Mouse (Mus musculus) embryonic facial prominence, embryonic 11.5 days (tissue): ENCODE results near the gene 2310034G01Rik. TPM values are rescaled to one million over a fixed set of nuclear protein-coding genes. Genes with fewer than 3 reads are reported as not detected.

Experiments used
- ATAC-seq: fragments of 200-750 bp; cut with Nextera tagmentation; replicated peaks from 2 replicates; pipeline ENCODE4 v1.8.0; 2017; ENCODE audit warnings: low read depth; ENCODE audit not compliant: insufficient number of reproducible peaks, low FRiP score, low TSS enrichment
- DNase-seq: peaks from one replicate; pipeline ENCODE4 v3.0.0-alpha.2; 2015; ENCODE audit warnings: low spot score
- H3K27ac ChIP-seq: fragments of 300-500 bp; sonication (generic); replicated peaks from 2 replicates; pipeline ENCODE4 v1.5.1; 2014; ENCODE audit warnings: mild to moderate bottlenecking, low read depth, low read length, control low read depth
- H3K27me3 ChIP-seq: fragments of 300-500 bp; sonication (generic); 2 replicates; pipeline ENCODE4 v1.6.1; 2014; ENCODE audit warnings: mild to moderate bottlenecking, low read length, moderate library complexity, mixed read lengths; ENCODE audit not compliant: control insufficient read depth, insufficient read depth
- H3K36me3 ChIP-seq: fragments of 300-500 bp; sonication (generic); replicated peaks from 2 replicates; pipeline ENCODE4 v1.6.1; 2014; ENCODE audit warnings: low read depth, mild to moderate bottlenecking, low read length, moderate library complexity, mixed read lengths; ENCODE audit not compliant: control insufficient read depth, insufficient read depth
- H3K4me1 ChIP-seq: fragments of 300-500 bp; sonication (generic); 2 replicates; pipeline ENCODE4 v1.6.1; 2014; ENCODE audit warnings: low read length, mixed read lengths; ENCODE audit not compliant: control insufficient read depth, insufficient read depth
- H3K4me2 ChIP-seq: fragments of 300-500 bp; sonication (generic); 2 replicates; pipeline ENCODE4 v1.6.1; 2014; ENCODE audit warnings: low read depth, mild to moderate bottlenecking, control low read depth, low read length, moderate library complexity
- H3K4me3 ChIP-seq: fragments of 300-500 bp; sonication (generic); 2 replicates; pipeline ENCODE4 v1.5.1; 2014; ENCODE audit warnings: low read depth, low read length, control low read depth
- H3K9ac ChIP-seq: fragments of 300-500 bp; sonication (generic); replicated peaks from 2 replicates; pipeline ENCODE4 v1.6.1; 2014; ENCODE audit warnings: mild to moderate bottlenecking, control low read depth, low read length
- H3K9me3 ChIP-seq: fragments of 300-500 bp; sonication (generic); replicated peaks from 2 replicates; pipeline ENCODE4 v1.6.1; 2016; ENCODE audit warnings: mild to moderate bottlenecking, low read length, inconsistent platforms, mixed read lengths; ENCODE audit not compliant: control insufficient read depth
- WGBS: fragments of 180-500 bp; shearing (Covaris S2); extraction: QIAGEN DNeasy Blood & Tissue Kit; methylation state at CpG from one replicate; pipeline ENCODE4 v1.1.7; 2014; 5-methylcytosine and 5-hydroxymethylcytosine counted together
- polyA plus RNA-seq: library from polyadenylated mRNA; unstranded; fragments of >200 nt; fragmentation: Nextera tagmentation; extraction: Ambion mirVana; gene quantifications from 2 replicates; pipeline ENCODE4 v1.2.1, GENCODE M21; 2014

2310034G01Rik gene
- polyA plus RNA-seq, 1 experiment from 2014 or later, result 1.1 TPM

DNA sequence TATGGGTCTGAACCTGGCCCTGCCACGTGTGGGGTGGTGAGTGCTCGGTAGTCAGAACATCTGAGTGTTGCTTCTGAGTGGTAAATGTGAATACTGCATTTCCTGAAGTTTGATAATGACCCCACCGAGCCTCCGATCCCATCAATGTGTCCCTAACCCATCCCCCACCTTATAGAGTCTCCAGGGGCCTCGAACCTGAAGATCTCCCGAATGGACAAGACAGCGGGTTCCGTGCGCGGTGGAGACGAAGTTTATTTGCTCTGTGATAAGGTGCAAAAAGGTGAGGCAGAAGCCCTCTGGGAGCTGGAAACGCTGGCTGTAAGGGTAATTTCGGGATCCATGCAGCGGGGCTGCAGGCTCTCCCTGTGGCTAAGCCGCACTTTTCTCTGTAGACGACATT lies 42.3 kb downstream of the 2310034G01Rik start:
- Histone ChIP-seq H3K4me1 (peaks cover 4% of the 10 kb centered on the region), H3K4me3 (no peak overlapping the region), H3K4me2 (no peak overlapping the region), H3K9ac (no peak overlapping the region), H3K36me3 (no peaks in the 10 kb centered on the region; the same call in 1 of the 2 replicates), H3K9me3 (no peaks in the 10 kb centered on the region), H3K27me3 (peaks cover 9% of the 10 kb centered on the region), H3K27ac (no peak overlapping the region)
- DNase-seq, result no peak
- ATAC-seq, result no peak
- 67% methylated on average over 16 of the region's 16 CpGs for WGBS

GRCm38 (mm10) chr19:46306751-46307289 lies 43.3 kb downstream of the 2310034G01Rik start:
- peaks cover 9% of the 10 kb centered on the region for H3K27me3 ChIP-seq
- H3K27ac ChIP-seq, result no peak overlapping the region
- H3K4me2 ChIP-seq, result no peak overlapping the region
- H3K4me3 ChIP-seq, result no peak overlapping the region
- no peak overlapping the region for H3K9ac ChIP-seq
- H3K36me3 ChIP-seq, result no peaks in the 10 kb centered on the region; the same call in 1 of the 2 replicates
- peaks cover 4% of the 10 kb centered on the region for H3K4me1 ChIP-seq
- no peak for ATAC-seq
- no peaks in the 10 kb centered on the region for H3K9me3 ChIP-seq
- 86% methylated on average over 9 of the region's 9 CpGs for WGBS
- no peak for DNase-seq

GRCm38 (mm10) chr19:46306268-46306610 lies 43.9 kb downstream of the 2310034G01Rik start:
- 58% methylated on average over 5 of the region's 5 CpGs for WGBS
- peak overlapping the region; percentile 96 for H3K4me2 ChIP-seq
- no peak overlapping the region for H3K27ac ChIP-seq
- ATAC-seq (no peak), DNase-seq (no peak)
- peak overlapping the region; percentile 60 for H3K4me3 ChIP-seq
- H3K36me3 ChIP-seq, result no peaks in the 10 kb centered on the region; the same call in 1 of the 2 replicates
- H3K27me3 ChIP-seq, result peaks cover 9% of the 10 kb centered on the region
- peak overlapping the region; percentile 67; the same call in 1 of the 2 replicates for H3K9ac ChIP-seq
- no peaks in the 10 kb centered on the region for H3K9me3 ChIP-seq
- H3K4me1 ChIP-seq, result peaks cover 4% of the 10 kb centered on the region

DNA sequence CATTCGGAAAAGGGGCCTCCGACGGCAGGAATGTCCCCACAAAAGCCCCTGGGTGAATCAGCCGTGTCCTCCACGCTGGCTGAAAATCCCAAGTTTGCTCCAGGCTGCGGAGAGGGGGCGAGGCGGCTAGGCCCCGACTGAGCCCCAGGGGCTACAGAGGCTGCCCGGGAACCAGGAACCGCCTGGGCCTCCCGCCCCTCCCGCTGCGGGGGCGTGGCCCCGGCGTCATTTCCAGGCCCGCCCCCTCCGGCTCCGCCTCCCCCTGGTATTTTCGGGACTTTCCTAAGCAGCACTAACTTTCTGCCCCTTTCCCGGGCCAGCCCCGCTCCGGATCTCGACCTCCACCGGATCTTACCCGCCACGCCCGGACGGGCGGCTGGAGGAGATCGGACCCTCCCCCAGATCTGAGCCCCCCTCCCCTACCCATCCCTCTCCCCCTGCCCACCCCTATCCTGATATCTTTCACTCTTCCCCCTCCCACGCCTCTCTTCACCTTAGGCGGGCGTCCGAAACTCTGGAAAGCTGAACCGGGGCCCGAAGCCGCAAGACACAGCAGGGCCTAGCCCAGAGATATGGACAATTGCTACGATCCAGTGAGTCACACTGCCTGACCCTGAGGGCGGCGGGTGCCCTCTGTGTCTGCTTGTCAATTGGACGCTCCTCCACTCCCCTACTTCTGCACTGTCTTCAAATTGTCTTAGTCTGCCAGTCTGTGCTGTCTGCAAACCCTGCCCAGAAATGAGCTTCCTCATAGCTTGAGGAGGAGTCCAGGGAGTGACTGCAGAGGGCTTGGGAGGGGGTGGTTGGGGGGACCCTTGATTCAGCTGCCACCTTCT lies 44.5 kb downstream of the 2310034G01Rik start:
- DNase-seq, result peak; percentile 92
- Histone ChIP-seq H3K9ac (peak overlapping the region; percentile 67), H3K4me1 (peaks cover 4% of the 10 kb centered on the region), H3K27ac (no peak overlapping the region), H3K9me3 (no peaks in the 10 kb centered on the region), H3K27me3 (peaks cover 9% of the 10 kb centered on the region), H3K4me2 (peak overlapping the region; percentile 96), H3K4me3 (peak overlapping the region; percentile 60), H3K36me3 (no peaks in the 10 kb centered on the region; the same call in 1 of the 2 replicates)
- ATAC-seq, result peak; percentile 48; the same call in 1 of the 2 replicates
- WGBS, result 0% methylated on average over 42 of the region's 43 CpGs

DNA sequence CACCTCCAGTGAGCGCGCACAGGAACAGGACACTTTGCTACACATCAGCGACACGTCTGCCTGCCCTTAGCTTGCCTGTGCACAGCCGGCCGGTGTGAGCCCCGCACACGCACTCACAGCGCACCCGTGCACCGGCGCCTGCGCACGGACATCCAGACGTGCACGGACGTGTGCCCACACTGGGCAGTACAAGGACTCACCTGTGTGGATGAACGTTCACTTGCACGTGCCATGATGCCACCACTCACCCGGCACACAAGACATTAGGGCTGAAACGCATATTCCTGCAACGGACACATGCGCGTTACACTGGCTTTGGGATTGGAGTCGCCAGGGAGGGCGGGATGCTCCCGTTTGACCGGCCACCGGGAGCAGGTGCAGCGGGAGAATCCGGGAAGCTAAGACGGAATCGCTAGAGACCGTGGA lies 45.2 kb downstream of the 2310034G01Rik start:
- Histone ChIP-seq H3K9ac (peak overlapping the region; percentile 67), H3K4me3 (peak overlapping the region; percentile 60), H3K9me3 (no peaks in the 10 kb centered on the region), H3K4me1 (peaks cover 4% of the 10 kb centered on the region), H3K27ac (no peak overlapping the region; the same call in 1 of the 2 replicates), H3K4me2 (peak overlapping the region; percentile 96), H3K27me3 (peaks cover 11% of the 10 kb centered on the region), H3K36me3 (no peaks in the 10 kb centered on the region)
- ATAC-seq (peak; percentile 20), DNase-seq (peak; percentile 18)
- under 1% methylated on average over 34 of the region's 34 CpGs for WGBS

- peak; percentile 87 for DNase-seq
- peak within 1 kb of the TSS; percentile 96 for H3K4me2 ChIP-seq
- peak within 1 kb of the TSS; percentile 41; the same call in 1 of the 2 replicates for H3K27ac ChIP-seq
- peak within 1 kb of the TSS; percentile 67 for H3K9ac ChIP-seq
- peaks cover 11% of the 10 kb centered on the region for H3K27me3 ChIP-seq
- H3K36me3 ChIP-seq, result no peaks in the 10 kb centered on the region
- under 1% methylated on average over 39 of the region's 39 CpGs for WGBS
- H3K9me3 ChIP-seq, result no peaks in the 10 kb centered on the region
- peaks cover 4% of the 10 kb centered on the region for H3K4me1 ChIP-seq
- H3K4me3 ChIP-seq, result peak within 1 kb of the TSS; percentile 60
- ATAC-seq, result peak; percentile 79
Observed at GRCm38 (mm10) chr19:46304216-46304841, 45.8 kb downstream of the 2310034G01Rik start, which contains the start of gene Nfkb2. TSS of gene Nfkb2 (plus strand) at chr19:46304320.

- Histone ChIP-seq H3K36me3 (no peaks in the 10 kb centered on the region), H3K4me2 (peak overlapping the region; percentile 96), H3K4me1 (peaks cover 1% of the 10 kb centered on the region), H3K27ac (no peak overlapping the region), H3K9me3 (no peaks in the 10 kb centered on the region), H3K9ac (no peak overlapping the region), H3K27me3 (peaks cover 7% of the 10 kb centered on the region), H3K4me3 (peak overlapping the region; percentile 60)
- DNase-seq (no peak), ATAC-seq (no peak)
- WGBS, result 60% methylated on average over 18 of the region's 18 CpGs
Observed at GRCm38 (mm10) chr19:46303251-46304215, 46.6 kb downstream of the 2310034G01Rik start.
